Mouse (Mus musculus) liver, embryonic 14.5 days (tissue): ENCODE measurements around the gene Megf6. TPM values are rescaled to one million over a fixed set of nuclear protein-coding genes. Genes with fewer than 3 reads are reported as not detected.

Experiments
- ATAC-seq: fragments of 200-750 bp; cut with Nextera tagmentation; 2 replicates; pipeline ENCODE4 v1.8.0; 2017; ENCODE audit warnings: moderate number of reproducible peaks, mild to moderate bottlenecking, moderate library complexity; ENCODE audit not compliant: insufficient read depth
- DNase-seq, 3 experiments: peaks; one replicate each; pipeline ENCODE4 v3.0.0-alpha.2; 2012 to 2013; ENCODE audit warnings: low read depth in 3 of 3, low spot score in 3 of 3
- H3K27ac ChIP-seq: fragments of 300-500 bp; sonication (generic); 2 replicates; pipeline ENCODE4 v1.5.1; 2014; ENCODE audit warnings: moderate library complexity, mild to moderate bottlenecking, control low read depth, inconsistent platforms
- H3K27me3 ChIP-seq: fragments of 300-500 bp; sonication (generic); 2 replicates; pipeline ENCODE4 v1.6.1; 2014; ENCODE audit warnings: mild to moderate bottlenecking, low read length, moderate library complexity; ENCODE audit not compliant: control insufficient read depth, insufficient read depth
- H3K36me3 ChIP-seq: fragments of 300-500 bp; sonication (generic); replicated peaks from 2 replicates; pipeline ENCODE4 v1.6.1; 2014; ENCODE audit warnings: low read depth; ENCODE audit not compliant: control insufficient read depth, insufficient read depth
- H3K4me1 ChIP-seq, 2 experiments: fragments of 200-500 bp in 1 of 2; fragments of 300-500 bp in 1 of 2; sonication (generic) in 1 of 2; replicated peaks; 2 replicates each; pipeline ENCODE4 v1.6.1; 2012 to 2014; ENCODE audit warnings: antibody characterized with exemption in 1 of 2, inconsistent platforms in 1 of 2, low read length in 1 of 2; ENCODE audit not compliant: control insufficient read depth in 2 of 2, insufficient read depth in 2 of 2
- H3K4me2 ChIP-seq: fragments of 300-500 bp; sonication (generic); 2 replicates; pipeline ENCODE4 v1.6.1; 2014; ENCODE audit warnings: low read depth, mild to moderate bottlenecking, control low read depth, moderate library complexity
- H3K4me3 ChIP-seq, 2 experiments: fragments of 200-500 bp in 1 of 2; fragments of 300-500 bp in 1 of 2; sonication (generic) in 1 of 2; 2 replicates each; pipeline ENCODE4 v1.5.1; 2012 to 2014; ENCODE audit warnings: low read depth in 2 of 2, low read length in 2 of 2, mild to moderate bottlenecking in 2 of 2, control low read depth in 1 of 2, inconsistent platforms in 1 of 2, moderate library complexity in 1 of 2; ENCODE audit not compliant: insufficient read depth in 1 of 2
- H3K9ac ChIP-seq: fragments of 300-500 bp; sonication (generic); replicated peaks from 2 replicates; pipeline ENCODE4 v1.6.1; 2014; ENCODE audit warnings: mild to moderate bottlenecking, control low read depth, moderate library complexity
- H3K9me3 ChIP-seq: fragments of 300-500 bp; sonication (generic); 2 replicates; pipeline ENCODE4 v1.6.1; 2016; ENCODE audit warnings: low read length, mixed read lengths; ENCODE audit not compliant: control insufficient read depth
- CTCF ChIP-seq: IDR thresholded peaks from 2 replicates; pipeline ENCODE4 v1.5.1; 2016; ENCODE audit warnings: antibody characterized with exemption, low read depth, control low read depth
- EP300 ChIP-seq: IDR thresholded peaks from 2 replicates; pipeline ENCODE4 v1.6.1; 2016; ENCODE audit warnings: antibody characterized with exemption, low read depth
- WGBS: fragments of 180-500 bp; shearing (Covaris S2); extraction: QIAGEN DNeasy Blood & Tissue Kit; methylation state at CpG from one replicate; pipeline ENCODE4 v1.1.7; 2014; ENCODE audit not compliant: insufficient replicate concordance; 5-methylcytosine and 5-hydroxymethylcytosine counted together
- polyA plus RNA-seq, 2 experiments: library from polyadenylated mRNA; depleted of rRNA in 1 of 2; stranded (reverse) in 1 of 2; unstranded in 1 of 2; fragments of >200 nt; fragmentation: Nextera tagmentation in 1 of 2; extraction: Ambion mirVana in 1 of 2; gene quantifications; 2 replicates each; pipeline versions ENCODE4 v1.2.1 to v1.2.3; 2012 to 2014

Megf6 gene
- polyA plus RNA-seq, 2 experiments = 0.77 to 1.0 TPM

- Histone ChIP-seq H3K9me3 (no peaks in the 10 kb centered on the region), H3K9ac (no peak overlapping the region), H3K27me3 (no peaks in the 10 kb centered on the region), H3K36me3 (peaks cover 7% of the 10 kb centered on the region), H3K27ac (no peak overlapping the region), H3K4me2 (no peak overlapping the region), H3K4me1 (peaks cover 18 to 25% of the 10 kb centered on the region in 2 experiments), H3K4me3 (no peak overlapping the region)
- DNase-seq (peak; percentile 43 to 62 (median 51)), ATAC-seq (no peak)
- TF ChIP-seq EP300 (no peak), CTCF (peak; percentile 95)
- 16% methylated on average over 7 of the region's 7 CpGs for WGBS
Observed at GRCm38 (mm10) chr4:154163296-154163695, 7.2 kb upstream of the Megf6 start.

- no peak overlapping the region for H3K4me3 ChIP-seq
- peaks cover 7 to 12% of the 10 kb centered on the region in 2 experiments for H3K4me1 ChIP-seq
- TF ChIP-seq CTCF (peak; percentile 87), EP300 (no peak)
- H3K4me2 ChIP-seq = no peak overlapping the region
- no peak overlapping the region for H3K9ac ChIP-seq
- H3K27ac ChIP-seq = no peak overlapping the region
- H3K36me3 ChIP-seq = no peaks in the 10 kb centered on the region
- H3K27me3 ChIP-seq = peaks cover 37% of the 10 kb centered on the region
- WGBS = 24% methylated on average over 5 of the region's 5 CpGs
- H3K9me3 ChIP-seq = no peaks in the 10 kb centered on the region
- ATAC-seq (no peak), DNase-seq (no peak)
Observed at GRCm38 (mm10) chr4:154167053-154167452, 3.5 kb upstream of the Megf6 start.

- 4% methylated on average over 15 of the region's 15 CpGs for WGBS
- no peaks in the 10 kb centered on the region for H3K4me1 ChIP-seq
- H3K9ac ChIP-seq = no peak overlapping the region
- no peaks in the 10 kb centered on the region for H3K36me3 ChIP-seq
- no peak for TF ChIP-seq EP300
- TF ChIP-seq CTCF = no peak
- no peak overlapping the region for H3K27ac ChIP-seq
- no peak for ATAC-seq
- no peaks in the 10 kb centered on the region for H3K9me3 ChIP-seq
- peak overlapping the region; percentile 29 to 37; a peak in 2 of 4 replicates for H3K4me3 ChIP-seq
- peak overlapping the region; percentile 42 for H3K4me2 ChIP-seq
- DNase-seq = no peak
- peaks cover 50% of the 10 kb centered on the region for H3K27me3 ChIP-seq
Observed at GRCm38 (mm10) chr4:154170021-154170420, 509 bp upstream of the Megf6 start.

DNA sequence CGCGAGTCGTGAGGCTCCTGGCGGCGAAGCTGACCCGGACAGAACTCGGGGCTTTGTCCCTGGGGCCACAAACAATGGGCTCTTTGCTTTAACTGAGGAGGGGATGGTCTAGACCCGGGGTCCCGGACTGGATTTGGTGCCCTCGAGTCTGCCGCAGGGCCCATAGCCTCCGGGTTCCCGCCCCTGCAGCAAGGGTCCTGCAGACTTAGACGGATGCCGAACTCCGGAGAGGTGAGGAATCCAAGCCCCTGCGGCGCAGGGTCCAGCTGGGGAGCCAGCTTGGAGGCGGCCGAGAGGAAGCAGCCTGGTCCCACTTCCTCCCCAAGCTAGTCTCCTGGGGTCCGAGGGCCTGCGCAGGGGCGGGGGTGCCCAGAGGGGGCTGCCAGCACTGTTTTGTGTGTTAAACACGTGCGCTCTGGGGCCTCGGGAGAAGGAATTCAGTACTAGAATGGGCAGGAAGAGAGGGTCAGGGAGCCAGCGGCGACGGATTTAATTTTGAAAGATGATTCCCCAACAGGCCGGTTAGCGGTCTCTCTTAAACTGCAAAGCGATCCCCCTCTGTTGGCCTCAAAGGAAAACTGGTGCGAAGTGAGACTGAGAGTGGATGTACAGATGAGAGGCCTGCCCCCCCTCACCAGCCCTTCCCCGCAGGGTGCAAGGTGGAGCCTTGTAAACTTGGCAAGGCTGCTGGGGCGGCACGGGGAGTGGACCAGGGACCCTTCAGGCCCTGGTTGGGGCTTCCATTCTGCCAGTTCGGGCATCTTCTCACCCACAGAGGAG is 811 bp downstream of the Megf6 start:
- TF ChIP-seq EP300 (no peak), CTCF (no peak)
- Histone ChIP-seq H3K4me1 (no peaks in the 10 kb centered on the region), H3K27me3 (peaks cover 50% of the 10 kb centered on the region), H3K27ac (no peak overlapping the region), H3K36me3 (no peaks in the 10 kb centered on the region), H3K4me2 (peak overlapping the region; percentile 42), H3K9me3 (no peaks in the 10 kb centered on the region), H3K4me3 (peak overlapping the region in 1 of 2 experiments; percentile 37; a peak in 2 of 4 replicates), H3K9ac (no peak overlapping the region)
- DNase-seq (no peak), ATAC-seq (no peak)
- WGBS = 2% methylated on average over 37 of the region's 37 CpGs

GRCm38 (mm10) chr4:154171931-154172604 is 1.5 kb downstream of the Megf6 start:
- 32% methylated on average over 13 of the region's 13 CpGs for WGBS

More at GRCm38 (mm10) chr4:154171931-154172604, 1.5 kb downstream of the Megf6 start:
- Histone ChIP-seq H3K36me3 (no peaks in the 10 kb centered on the region), H3K4me3 (no peak overlapping the region), H3K9me3 (no peaks in the 10 kb centered on the region), H3K27ac (no peak overlapping the region), H3K4me1 (no peaks in the 10 kb centered on the region), H3K4me2 (no peak overlapping the region), H3K27me3 (peaks cover 50% of the 10 kb centered on the region), H3K9ac (no peak overlapping the region)
- DNase-seq (no peak), ATAC-seq (no peak)
- TF ChIP-seq EP300 (no peak), CTCF (no peak)
